Mouse (Mus musculus) ovary, postnatal 14 days (tissue): ENCODE measurements around the gene Cox14.
"Not testable (repeated sequence)": the region's sequence is repeated elsewhere in the genome, so short reads cannot be mapped to it uniquely, and the experiment has no call there.

Experiments
- DNase-seq: peaks from one replicate; pipeline ENCODE4 v3.0.0; 2022; ENCODE audit warnings: low spot score

Cox14 gene

GRCm38 (mm10) chr15:99725341-99726155 is at the start of gene Cox14:
Gene Cox14 (plus strand): TSS chr15:99725618.
- peak; percentile 95 for DNase-seq

GRCm38 (mm10) chr15:99677089-99677488 is 48.3 kb upstream of the Cox14 start:
- no peak for DNase-seq

DNA sequence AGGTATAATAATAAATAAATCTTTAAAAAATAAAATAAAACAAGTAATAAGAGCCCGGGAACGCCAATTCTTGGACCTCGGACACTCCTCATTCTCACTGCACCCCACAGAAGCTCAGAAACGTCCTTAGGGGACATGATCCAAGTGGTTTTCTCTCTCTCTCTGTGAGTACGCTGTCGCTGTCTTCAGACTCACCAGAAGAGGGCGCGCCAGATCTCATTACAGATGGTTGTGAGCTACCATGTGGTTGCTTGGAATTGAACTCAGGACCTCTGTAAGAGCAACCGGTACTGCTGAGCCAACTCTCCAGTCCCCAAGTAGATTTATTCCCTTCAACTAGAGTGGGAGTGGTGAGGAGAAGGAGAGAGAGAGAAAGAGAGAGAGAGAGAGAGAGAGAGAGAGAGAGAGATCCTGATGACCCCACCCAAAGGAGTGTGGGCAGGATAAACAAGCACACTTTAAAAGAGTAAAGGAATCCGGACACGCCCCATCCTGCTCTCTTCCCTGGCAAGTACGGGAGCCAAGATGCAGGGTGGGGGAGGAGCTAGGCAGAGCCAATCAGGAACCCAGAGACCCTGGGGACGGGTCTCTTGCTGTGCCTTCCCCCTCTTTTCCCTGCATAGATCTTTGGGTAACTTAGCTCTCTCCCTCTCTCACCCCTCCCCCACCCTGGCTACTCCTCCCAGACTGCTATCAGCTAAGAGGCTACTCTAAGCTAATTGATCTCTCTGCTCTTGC is 47.2 kb upstream of the Cox14 start:
- no peak for DNase-seq

DNA sequence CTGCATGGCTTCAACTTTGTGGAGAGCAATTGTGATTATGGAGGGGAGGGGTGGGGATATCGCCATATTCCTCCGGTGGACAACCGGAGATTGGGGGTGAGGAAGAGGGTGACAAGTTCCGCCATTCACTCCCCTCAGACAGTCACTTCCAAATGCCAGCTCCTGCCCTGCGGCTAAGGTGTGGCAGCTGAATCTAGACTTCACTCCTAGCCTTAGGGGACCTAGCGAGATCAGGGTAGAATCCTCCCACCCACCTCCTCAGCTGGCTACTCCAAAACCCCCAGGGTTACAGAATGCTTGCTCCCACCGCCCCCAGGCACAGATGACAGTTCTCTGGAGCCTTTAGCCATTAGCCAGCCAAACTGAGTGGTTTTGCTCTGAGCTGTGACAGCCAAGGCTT is 46.4 kb upstream of the Cox14 start:
- no peak for DNase-seq

DNA sequence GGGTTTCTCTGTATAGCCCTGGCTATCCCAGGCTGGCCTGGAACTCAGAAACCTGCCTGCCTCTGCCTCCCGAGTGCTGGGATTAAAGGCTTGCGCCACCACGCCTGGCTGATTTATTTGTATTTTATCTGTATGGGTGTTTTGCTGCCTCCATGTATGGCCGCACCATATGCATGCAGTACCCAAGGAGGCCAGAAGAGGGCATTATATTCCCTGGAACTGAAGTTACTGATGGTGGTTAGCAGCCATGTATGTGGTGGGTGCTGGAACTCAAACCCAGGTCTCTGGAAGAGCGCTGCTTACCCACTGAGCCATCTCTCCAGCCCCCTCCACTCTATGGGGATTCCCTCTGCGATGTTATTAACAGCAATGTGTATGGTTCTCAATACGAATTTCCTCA is 42.5 kb upstream of the Cox14 start:
- no peak for DNase-seq

DNA sequence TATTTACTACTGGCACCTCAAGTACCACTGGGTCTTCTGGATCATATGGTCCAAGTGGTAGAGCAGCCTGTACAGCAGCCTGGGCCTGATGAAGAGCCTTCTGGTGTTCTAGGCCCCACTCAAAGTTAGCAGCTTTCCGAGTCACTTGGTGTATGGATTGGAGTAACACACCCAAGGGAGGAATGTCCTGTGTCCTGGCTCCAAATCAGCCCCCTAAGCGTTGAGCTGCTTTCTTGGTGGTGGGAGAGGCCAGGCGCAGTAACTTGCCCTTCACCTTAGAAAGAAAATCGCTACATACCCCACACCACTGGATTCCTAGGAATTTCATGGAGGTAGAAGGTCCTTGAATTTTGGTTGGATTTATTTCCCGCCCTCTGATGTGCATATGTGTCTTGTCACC is 41.3 kb upstream of the Cox14 start:
- no peak for DNase-seq

GRCm38 (mm10) chr15:99688712-99689111 is 36.7 kb upstream of the Cox14 start:
- peak; percentile 46 for DNase-seq

GRCm38 (mm10) chr15:99690924-99691323 is 34.5 kb upstream of the Cox14 start:
- no peak for DNase-seq

DNA sequence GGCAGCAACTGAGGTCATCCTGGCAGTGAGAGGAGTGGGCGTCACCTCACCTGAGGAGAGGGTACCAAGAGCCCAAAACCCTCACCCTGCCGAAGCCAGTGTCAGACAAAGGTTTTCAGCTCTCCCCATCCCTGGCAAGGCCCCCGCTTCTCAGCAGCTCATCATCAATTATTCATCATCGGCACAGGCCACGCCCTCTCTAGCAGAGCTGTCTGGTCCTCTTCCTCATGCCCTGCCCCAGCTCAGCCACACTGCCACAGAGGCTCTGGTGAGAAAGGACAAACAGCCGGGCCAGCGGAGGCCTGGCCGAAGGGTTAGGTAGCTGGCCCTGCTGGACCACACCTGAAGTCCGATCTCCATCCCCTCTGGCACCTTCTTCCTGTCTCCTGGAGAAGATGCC is 33.4 kb upstream of the Cox14 start:
- DNase-seq: no peak

DNA sequence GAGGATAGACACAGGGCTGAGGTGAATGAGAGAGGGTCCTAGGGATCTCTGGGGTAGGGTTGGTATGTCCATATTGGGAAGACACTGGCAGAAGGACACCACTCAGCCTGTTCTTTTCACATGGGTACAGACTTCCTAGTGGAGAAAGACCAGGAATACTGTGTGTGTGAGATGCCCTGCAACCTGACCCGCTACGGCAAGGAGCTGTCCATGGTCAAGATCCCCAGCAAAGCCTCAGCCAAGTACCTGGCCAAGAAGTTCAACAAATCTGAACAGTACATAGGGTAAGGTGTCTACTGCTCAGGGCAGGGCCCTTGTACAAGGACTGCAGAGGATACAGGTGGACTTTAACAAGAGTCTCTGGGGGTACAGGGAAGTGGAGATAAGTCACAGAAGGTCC is 28.1 kb upstream of the Cox14 start:
- DNase-seq: no peak

GRCm38 (mm10) chr15:99698533-99699085 is 26.8 kb upstream of the Cox14 start:
- DNase-seq: no peak

- no peak for DNase-seq
Measured at GRCm38 (mm10) chr15:99699715-99700114, 25.7 kb upstream of the Cox14 start.

- no peak for DNase-seq
Measured at GRCm38 (mm10) chr15:99700219-99701106, 25.0 kb upstream of the Cox14 start.

GRCm38 (mm10) chr15:99701640-99701998 is 23.8 kb upstream of the Cox14 start:
- not testable (repeated sequence) for DNase-seq

- DNase-seq: peak; percentile 97
Measured at GRCm38 (mm10) chr15:99701999-99702900, 23.2 kb upstream of the Cox14 start, which contains the start of gene Smarcd1. Gene Smarcd1 (plus strand): TSS chr15:99702129.

- DNase-seq: no peak
Measured at GRCm38 (mm10) chr15:99703104-99703503, 22.3 kb upstream of the Cox14 start.

DNA sequence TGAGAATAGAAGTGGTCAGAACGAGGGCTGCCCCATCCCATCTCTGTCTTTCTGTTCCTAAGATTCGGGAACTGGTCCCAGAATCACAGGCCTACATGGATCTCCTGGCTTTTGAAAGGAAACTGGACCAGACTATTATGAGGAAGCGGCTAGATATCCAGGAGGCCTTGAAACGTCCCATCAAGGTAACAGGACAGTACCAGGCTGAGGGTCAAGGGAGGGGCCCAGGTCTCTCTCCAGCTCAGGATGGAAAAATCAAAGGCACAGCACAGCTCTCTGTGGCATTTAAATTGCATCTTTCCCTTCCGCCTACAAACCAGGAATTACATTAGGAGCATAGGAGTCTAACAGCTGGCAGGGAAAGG is 21.8 kb upstream of the Cox14 start:
- no peak for DNase-seq

DNA sequence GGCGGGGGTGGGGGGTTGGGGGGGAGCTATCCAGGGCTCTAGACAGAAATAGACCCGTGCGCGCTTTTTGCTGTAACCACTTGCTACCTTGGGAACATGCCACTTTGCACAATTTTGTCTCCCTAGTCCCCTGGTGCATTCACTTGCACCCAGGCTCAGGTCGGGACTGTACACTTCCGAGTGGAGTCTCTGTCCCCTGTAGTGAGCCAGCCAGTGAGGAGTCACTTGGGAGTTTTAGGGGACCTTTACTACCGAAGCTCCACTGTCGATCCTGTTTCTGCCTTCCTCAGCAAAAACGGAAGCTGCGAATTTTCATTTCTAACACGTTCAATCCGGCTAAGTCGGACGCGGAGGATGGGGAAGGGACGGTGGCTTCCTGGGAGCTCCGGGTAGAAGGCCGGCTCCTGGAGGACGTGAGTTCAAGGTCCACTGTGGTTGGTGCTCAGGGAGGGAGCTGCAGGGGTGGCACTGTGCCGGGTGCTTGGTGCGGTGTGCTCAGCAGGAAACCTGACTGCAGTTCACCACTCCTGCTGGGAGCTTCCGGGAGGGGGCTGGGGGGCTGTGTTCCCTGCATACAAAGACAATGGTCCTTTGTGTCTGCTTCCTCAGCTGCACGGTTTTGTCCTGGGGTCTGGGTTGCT is 21.3 kb upstream of the Cox14 start:
- no peak for DNase-seq

DNA sequence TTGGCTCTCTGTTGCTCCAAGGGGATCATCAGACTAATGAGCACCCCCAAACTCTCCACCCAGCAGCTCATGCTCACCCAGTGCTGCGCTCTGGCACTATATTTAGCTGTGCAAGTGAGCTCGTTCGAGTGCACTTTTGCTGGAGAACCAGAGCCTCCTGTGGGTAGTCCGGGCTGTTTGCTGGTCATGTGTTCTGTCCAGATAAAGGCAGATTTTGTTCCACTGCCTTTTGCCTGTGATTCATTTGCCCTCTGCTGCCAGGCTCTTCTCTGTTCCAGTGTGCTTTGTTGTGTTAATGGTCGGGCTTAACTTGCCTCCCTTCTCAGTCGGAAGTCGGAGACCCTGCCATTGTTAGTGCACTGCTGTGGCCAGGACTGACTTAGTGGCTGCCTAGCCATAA is 20.5 kb upstream of the Cox14 start:
- no peak for DNase-seq

- no peak for DNase-seq
Measured at GRCm38 (mm10) chr15:99705440-99706048, 19.9 kb upstream of the Cox14 start, which contains the start of gene Gm17349. Gene Gm17349 (minus strand): TSS chr15:99705490.
